Mouse (Mus musculus) stomach, embryonic 15.5 days (tissue): ENCODE results near the gene AI837181. TPM values are rescaled to one million over a fixed set of nuclear protein-coding genes. Genes with fewer than 3 reads are reported as not detected.

Source experiments
- ATAC-seq: fragments of 200-750 bp; cut with Nextera tagmentation; 2 replicates; pipeline ENCODE4 v1.8.0; 2017; ENCODE audit warnings: low read depth, moderate number of reproducible peaks, moderate TSS enrichment; ENCODE audit not compliant: insufficient read depth, low FRiP score
- H3K27ac ChIP-seq: fragments of 300-500 bp; sonication (generic); 2 replicates; pipeline ENCODE4 v1.5.1; 2015; ENCODE audit warnings: mild to moderate bottlenecking, inconsistent platforms
- H3K27me3 ChIP-seq: fragments of 300-500 bp; sonication (generic); replicated peaks from 2 replicates; pipeline ENCODE4 v1.6.1; 2015; ENCODE audit warnings: inconsistent platforms
- H3K36me3 ChIP-seq: fragments of 300-500 bp; sonication (generic); 2 replicates; pipeline ENCODE4 v1.6.1; 2015; ENCODE audit warnings: inconsistent platforms
- H3K4me1 ChIP-seq: fragments of 300-500 bp; sonication (generic); 2 replicates; pipeline ENCODE4 v1.6.1; 2015; ENCODE audit warnings: inconsistent platforms
- H3K4me2 ChIP-seq: fragments of 300-500 bp; sonication (generic); 2 replicates; pipeline ENCODE4 v1.6.1; 2015; ENCODE audit warnings: mild to moderate bottlenecking, inconsistent platforms
- H3K4me3 ChIP-seq: fragments of 300-500 bp; sonication (generic); replicated peaks from 2 replicates; pipeline ENCODE4 v1.5.1; 2015; ENCODE audit warnings: inconsistent platforms
- H3K9ac ChIP-seq: fragments of 300-500 bp; sonication (generic); 2 replicates; pipeline ENCODE4 v1.6.1; 2015; ENCODE audit warnings: inconsistent platforms
- H3K9me3 ChIP-seq: fragments of 300-500 bp; sonication (generic); 2 replicates; pipeline ENCODE4 v1.6.1; 2016; ENCODE audit warnings: inconsistent platforms
- WGBS: fragments of 180-500 bp; shearing (Covaris S2); methylation state at CpG from one replicate; pipeline ENCODE4 v1.1.7; 2015; 5-methylcytosine and 5-hydroxymethylcytosine counted together
- polyA plus RNA-seq: library from polyadenylated mRNA; unstranded; fragments of >200 nt; fragmentation: Nextera tagmentation; extraction: Ambion mirVana; gene quantifications from 2 replicates; pipeline ENCODE4 v1.2.1, GENCODE M21; 2015

AI837181 gene
- polyA plus RNA-seq, 1 experiment from 2014 or later = 49.4 TPM

DNA sequence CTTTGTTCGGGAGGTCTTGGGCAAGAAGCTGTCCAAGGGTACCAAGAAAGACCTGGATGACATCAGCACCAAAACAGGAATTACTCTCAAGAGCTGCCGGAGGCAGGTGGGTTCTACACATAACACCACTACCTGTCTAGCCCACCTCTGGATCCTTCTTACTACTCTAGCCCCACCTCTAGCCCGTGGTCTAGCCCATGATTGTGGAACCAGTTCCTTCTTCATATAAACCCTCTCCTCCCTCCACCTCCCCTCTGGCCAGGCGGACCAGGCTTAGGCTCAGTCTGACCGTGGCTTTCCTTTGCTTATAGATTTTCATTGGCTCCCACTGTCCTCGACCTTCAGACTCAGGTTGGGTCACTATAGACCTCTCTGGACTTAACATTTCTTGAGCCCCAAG lies 36.5 kb downstream of the AI837181 start:
- peaks cover 26% of the 10 kb centered on the region for H3K36me3 ChIP-seq
- peak overlapping the region; percentile 80; the same call in 1 of the 2 replicates for H3K9ac ChIP-seq
- H3K4me2 ChIP-seq = peak overlapping the region; percentile 90
- ATAC-seq = no peak
- 86% methylated on average over 6 of the region's 6 CpGs for WGBS
- no peak overlapping the region for H3K27ac ChIP-seq
- H3K9me3 ChIP-seq = no peaks in the 10 kb centered on the region
- peak overlapping the region; percentile 85 for H3K4me3 ChIP-seq
- H3K4me1 ChIP-seq = peaks cover 19% of the 10 kb centered on the region
- H3K27me3 ChIP-seq = no peaks in the 10 kb centered on the region

DNA sequence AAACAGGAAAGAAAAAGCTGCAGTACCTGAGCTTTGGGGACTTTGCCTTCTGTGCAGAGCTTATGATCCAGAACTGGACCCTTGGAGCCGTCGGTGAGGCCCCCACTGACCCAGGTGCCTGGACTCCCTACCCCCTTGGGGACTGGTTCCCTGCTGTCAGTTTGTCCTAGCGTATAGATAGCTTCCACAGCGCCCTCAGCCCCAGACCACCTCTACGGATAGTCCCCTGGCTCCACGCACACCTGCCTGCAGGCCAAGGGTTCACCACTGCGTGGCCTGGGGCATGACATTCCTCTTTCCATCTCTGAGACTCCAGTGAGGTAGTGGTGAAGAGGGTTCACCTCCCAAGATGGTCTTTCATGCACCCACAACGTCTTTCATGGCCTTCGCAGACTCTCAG lies 38.3 kb downstream of the AI837181 start:
- Histone ChIP-seq H3K27me3 (no peaks in the 10 kb centered on the region), H3K36me3 (peaks cover 34% of the 10 kb centered on the region), H3K9me3 (no peaks in the 10 kb centered on the region), H3K4me3 (no peak overlapping the region), H3K4me2 (no peak overlapping the region), H3K27ac (no peak overlapping the region), H3K9ac (no peak overlapping the region), H3K4me1 (peaks cover 14% of the 10 kb centered on the region)
- no peak for ATAC-seq
- 88% methylated on average over 9 of the region's 9 CpGs for WGBS

DNA sequence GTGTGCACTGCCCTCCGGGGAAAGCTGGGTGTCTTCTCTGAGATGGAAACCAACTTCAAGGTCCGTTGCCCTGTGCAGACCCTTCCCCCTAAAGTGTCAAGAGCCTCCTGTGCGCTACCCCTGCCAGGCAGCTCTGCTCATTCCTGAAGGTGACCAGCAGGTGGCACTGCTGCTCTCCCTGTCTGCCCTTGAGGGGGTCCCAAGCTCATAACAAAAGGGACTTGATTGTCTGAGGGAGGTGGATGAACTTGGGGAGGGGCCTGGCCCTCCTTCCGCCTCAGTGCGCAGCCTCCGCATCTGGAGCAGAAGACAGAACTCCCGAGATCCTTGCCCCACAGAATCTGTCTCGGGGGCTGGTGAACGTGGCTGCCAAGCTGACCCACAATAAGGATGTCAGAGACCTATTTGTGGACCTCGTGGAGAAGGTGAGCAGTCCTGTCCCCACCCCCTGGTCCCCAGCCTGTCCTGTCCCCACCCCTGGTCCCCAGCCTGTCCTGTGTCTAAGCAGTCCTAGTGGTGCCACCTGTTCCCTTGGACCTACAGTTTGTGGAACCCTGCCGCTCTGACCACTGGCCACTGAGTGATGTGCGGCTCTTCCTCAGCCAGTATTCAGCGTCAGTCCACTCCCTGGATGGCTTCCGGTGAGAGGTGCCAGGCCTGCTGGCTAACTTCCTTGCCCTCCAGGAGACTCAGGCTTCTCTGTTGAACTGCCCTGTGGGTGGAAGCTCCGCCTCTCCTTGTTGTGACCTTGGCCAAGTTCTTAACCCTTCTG lies 39.0 kb downstream of the AI837181 start:
- 38% methylated on average over 15 of the region's 15 CpGs for WGBS
- H3K4me1 ChIP-seq = peaks cover 11% of the 10 kb centered on the region
- peak; percentile 16; the same call in 1 of the 2 replicates for ATAC-seq
- H3K9ac ChIP-seq = 0 out of 2 replicates have a peak overlapping the region, but pooled peaks have one; percentile 2
- peak overlapping the region; percentile 28; the same call in 1 of the 2 replicates for H3K27ac ChIP-seq
- H3K36me3 ChIP-seq = peaks cover 34% of the 10 kb centered on the region
- H3K27me3 ChIP-seq = no peaks in the 10 kb centered on the region
- H3K9me3 ChIP-seq = no peaks in the 10 kb centered on the region
- peak overlapping the region; percentile 12; the same call in 1 of the 2 replicates for H3K4me3 ChIP-seq
- peak overlapping the region; percentile 35 for H3K4me2 ChIP-seq

DNA sequence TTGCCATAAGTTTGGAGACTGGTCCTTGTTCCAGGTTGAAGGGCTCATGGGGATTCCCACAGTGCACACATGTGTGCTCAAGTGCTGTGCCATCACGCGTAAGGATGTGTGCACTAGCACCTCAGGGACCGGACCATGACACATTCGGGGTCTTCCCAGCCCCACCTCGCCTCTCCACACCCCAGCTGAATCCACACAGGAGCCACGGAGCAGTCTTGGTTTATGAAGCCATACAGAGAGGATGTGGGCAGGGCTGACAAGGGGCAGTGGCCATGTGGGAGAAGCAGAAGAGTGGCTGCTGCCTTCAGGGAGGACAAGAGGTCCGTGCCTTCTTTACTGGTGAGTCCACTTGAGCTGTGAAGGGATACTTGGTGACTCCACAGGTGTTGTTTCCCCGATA lies 40.1 kb downstream of the AI837181 start:
- Histone ChIP-seq H3K4me1 (peaks cover 11% of the 10 kb centered on the region), H3K27ac (no peak overlapping the region), H3K36me3 (peaks cover 34% of the 10 kb centered on the region), H3K9ac (no peak overlapping the region), H3K27me3 (no peaks in the 10 kb centered on the region), H3K4me2 (no peak overlapping the region), H3K9me3 (no peaks in the 10 kb centered on the region), H3K4me3 (no peak overlapping the region)
- WGBS = 94% methylated on average over 8 of the region's 8 CpGs
- ATAC-seq = no peak

DNA sequence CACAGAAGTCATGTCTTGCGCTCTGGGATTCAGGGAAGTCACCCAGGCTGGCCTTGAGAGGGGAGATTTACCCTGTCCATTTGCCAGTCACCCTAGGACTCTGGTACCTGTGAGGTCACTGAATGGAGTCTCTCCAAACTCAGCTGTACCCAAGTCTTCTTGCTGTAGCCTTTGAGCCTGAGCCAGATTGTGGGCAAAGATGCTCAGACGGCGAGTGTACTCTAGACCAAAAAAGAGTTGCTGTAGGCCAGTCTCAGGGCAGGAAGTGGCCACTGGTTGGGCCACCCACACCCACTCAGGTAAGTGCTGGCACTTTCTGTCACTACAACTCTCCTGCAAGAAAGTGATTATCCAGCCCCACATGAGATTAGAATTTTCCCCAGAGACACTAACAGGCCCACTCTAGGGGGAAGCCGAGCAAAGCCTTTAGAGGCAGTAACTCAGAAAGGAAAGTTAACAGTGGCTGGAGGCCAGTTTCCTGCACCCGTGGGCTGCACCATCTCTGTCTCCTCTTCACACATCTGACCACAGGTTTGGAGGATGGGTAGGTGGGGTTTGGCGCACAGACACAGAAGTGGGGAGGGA lies 42.1 kb downstream of the AI837181 start:
- Histone ChIP-seq H3K9ac (no peak overlapping the region), H3K36me3 (peaks cover 34% of the 10 kb centered on the region), H3K4me1 (no peaks in the 10 kb centered on the region)

DNA sequence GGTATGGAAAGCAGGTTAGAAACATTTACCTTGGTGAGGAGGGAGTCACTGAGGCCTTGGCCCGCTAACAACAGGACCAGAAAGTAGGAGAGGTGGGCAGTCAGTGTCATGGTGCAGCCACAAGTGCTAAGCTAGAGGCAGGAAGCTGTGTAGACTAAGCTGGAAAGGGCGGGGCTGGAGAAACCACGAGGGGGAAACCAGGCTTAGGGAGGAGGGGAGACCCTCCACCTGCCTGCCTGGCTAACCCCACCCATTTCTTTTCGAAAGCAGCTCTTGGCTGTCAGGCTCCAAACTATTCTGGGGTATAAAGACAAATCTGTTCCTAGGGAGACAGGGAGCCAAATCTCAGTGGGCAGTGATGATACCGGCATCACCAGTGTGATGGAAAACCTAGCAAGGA lies 43.4 kb downstream of the AI837181 start, which contains the start of gene Ctsw:
Gene Ctsw (minus strand): TSS at position 134 of the 400 bp plus-strand sequence.
- Histone ChIP-seq H3K36me3 (peaks cover 24% of the 10 kb centered on the region), H3K27ac (no peak within 1 kb of the TSS), H3K4me1 (no peaks in the 10 kb centered on the region), H3K4me2 (no peak within 1 kb of the TSS), H3K9me3 (no peaks in the 10 kb centered on the region), H3K27me3 (no peaks in the 10 kb centered on the region), H3K4me3 (no peak within 1 kb of the TSS), H3K9ac (no peak within 1 kb of the TSS)
- no peak for ATAC-seq
- WGBS = 47% methylated on average over 5 of the region's 5 CpGs

More for the DNA sequence above, 42.1 kb downstream of the AI837181 start:
- H3K27ac ChIP-seq = no peak overlapping the region
- no peak overlapping the region for H3K4me3 ChIP-seq
- no peaks in the 10 kb centered on the region for H3K9me3 ChIP-seq
- no peak for ATAC-seq
- no peaks in the 10 kb centered on the region for H3K27me3 ChIP-seq
- H3K4me2 ChIP-seq = no peak overlapping the region
- 87% methylated on average over 6 of the region's 6 CpGs for WGBS

DNA sequence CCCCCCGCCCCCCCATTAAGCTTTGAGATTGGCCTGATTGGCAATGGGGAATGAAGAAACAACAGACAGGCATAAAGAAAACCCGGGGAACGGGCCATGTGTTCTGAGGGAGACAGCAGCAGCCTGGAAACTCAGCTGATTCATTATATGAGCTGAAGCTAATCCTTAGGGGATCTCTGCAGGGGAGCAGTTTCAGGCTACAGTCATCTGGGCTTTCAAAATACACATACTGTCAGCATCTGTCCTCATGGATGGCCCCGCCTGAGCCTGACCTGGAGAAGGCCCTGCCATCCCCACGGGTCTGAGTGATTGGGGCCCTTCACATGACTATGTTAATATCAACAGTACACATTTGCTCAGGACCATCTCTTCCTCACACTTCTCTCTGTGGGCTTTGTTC lies 46.9 kb downstream of the AI837181 start:
- Histone ChIP-seq H3K9me3 (no peaks in the 10 kb centered on the region), H3K27me3 (no peaks in the 10 kb centered on the region), H3K4me1 (peaks cover 23% of the 10 kb centered on the region), H3K27ac (no peak overlapping the region), H3K4me3 (no peak overlapping the region), H3K4me2 (no peak overlapping the region), H3K36me3 (peaks cover 3% of the 10 kb centered on the region), H3K9ac (no peak overlapping the region)
- ATAC-seq = no peak
- WGBS = 48% methylated on average over 5 of the region's 5 CpGs

DNA sequence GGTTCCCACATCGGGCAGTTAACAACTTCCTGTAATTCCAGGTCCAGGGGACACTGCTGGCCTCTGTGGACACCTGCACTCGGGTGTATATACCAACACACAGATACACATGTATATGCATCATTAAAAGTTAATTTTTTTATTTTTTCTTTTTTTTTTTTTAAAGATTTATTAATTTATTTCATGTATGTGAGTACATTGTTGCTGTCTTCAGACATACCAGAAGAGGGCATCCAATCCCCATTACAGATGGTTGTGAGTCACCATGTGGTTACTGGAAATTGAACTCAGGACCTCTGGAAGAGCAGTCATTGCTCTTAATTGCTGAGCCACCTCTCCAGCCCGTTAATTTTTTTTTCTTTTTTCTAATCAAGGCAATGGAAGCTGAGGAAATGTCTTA lies 47.9 kb downstream of the AI837181 start:
- Histone ChIP-seq H3K4me2 (no peak overlapping the region), H3K9me3 (no peaks in the 10 kb centered on the region), H3K4me3 (no peak overlapping the region), H3K27ac (no peak overlapping the region), H3K9ac (no peak overlapping the region), H3K4me1 (peaks cover 23% of the 10 kb centered on the region), H3K27me3 (no peaks in the 10 kb centered on the region), H3K36me3 (no peaks in the 10 kb centered on the region; the same call in 1 of the 2 replicates)
- 79% methylated on average over 3 of the region's 3 CpGs for WGBS
- ATAC-seq = no peak

DNA sequence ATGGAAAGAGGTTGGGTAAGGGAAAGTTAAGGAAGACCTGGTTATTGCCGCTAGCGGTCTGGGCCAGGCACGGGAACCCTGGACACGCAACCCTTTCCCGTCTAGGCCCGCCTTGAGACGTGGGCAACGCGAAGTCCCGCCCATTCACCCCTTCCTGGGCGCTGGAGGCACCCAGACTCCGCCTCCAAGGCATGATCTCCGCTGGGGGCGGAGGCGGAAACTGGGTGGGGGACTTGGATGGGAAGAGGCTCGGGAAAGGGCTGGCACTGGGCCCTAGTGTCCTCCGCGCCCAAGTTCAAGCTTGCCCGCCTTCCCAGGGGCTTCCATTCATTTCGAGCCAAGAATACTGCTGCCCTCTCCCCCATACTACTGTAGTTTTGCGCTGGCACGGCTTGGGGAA lies 48.8 kb downstream of the AI837181 start, which contains the start of gene Efemp2:
Gene Efemp2 (plus strand): TSS at position 235 of the 400 bp plus-strand sequence.
- Histone ChIP-seq H3K9ac (peak within 1 kb of the TSS; percentile 53), H3K4me3 (peak within 1 kb of the TSS; percentile 60), H3K36me3 (no peaks in the 10 kb centered on the region; the same call in 1 of the 2 replicates), H3K4me1 (peaks cover 23% of the 10 kb centered on the region), H3K4me2 (peak within 1 kb of the TSS; percentile 95), H3K9me3 (no peaks in the 10 kb centered on the region), H3K27ac (peak within 1 kb of the TSS; percentile 84), H3K27me3 (no peaks in the 10 kb centered on the region)
- WGBS = 2% methylated on average over 22 of the region's 22 CpGs
- ATAC-seq = peak; percentile 67

DNA sequence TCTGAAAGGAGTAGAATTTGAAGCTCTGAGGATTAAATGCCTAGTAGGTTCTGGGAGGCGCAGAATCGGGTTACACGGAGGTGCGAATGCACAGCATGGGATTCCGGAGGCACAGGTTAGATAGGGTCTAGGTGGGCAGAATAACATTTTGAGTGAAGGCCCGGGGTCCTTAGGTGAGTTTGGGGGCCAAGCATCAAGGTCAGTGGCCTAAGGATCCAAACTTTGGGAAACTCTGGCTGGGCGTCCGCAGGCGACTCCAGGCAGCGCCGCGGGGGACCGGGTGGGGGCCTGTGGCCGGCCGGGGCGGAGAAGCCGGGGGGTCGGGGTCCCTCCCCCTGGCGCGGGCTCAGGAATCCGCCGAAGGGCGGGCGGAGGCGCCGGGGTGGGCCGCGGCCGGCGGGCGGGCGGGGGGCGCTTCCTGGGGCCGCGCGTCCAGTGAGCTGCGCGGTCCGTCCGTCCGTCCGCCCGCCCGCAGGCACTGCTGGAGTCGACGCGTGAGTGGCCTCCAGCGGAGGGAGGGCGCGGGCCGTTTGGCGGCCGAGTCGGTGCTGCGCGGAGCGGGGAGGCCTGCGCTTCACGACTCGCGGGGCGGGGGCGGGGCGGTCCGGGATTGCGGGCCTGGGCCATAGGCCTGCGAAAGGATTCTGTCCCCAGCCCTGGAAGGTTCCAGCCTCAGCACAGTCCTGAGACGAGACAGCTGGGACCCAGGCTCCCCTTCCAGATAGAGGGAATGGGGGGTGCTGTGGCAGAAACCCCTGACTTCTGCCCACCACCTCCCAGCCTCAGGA lies 49.5 kb downstream of the AI837181 start:
- Histone ChIP-seq H3K9me3 (no peaks in the 10 kb centered on the region), H3K4me3 (peak overlapping the region; percentile 60), H3K36me3 (no peaks in the 10 kb centered on the region; the same call in none of the 2 replicates), H3K4me1 (peaks cover 23% of the 10 kb centered on the region), H3K27me3 (no peaks in the 10 kb centered on the region), H3K27ac (peak overlapping the region; percentile 84), H3K4me2 (peak overlapping the region; percentile 95), H3K9ac (peak overlapping the region; percentile 53)
- WGBS = under 1% methylated on average over 46 of the region's 68 CpGs
- ATAC-seq = peak; percentile 75

DNA sequence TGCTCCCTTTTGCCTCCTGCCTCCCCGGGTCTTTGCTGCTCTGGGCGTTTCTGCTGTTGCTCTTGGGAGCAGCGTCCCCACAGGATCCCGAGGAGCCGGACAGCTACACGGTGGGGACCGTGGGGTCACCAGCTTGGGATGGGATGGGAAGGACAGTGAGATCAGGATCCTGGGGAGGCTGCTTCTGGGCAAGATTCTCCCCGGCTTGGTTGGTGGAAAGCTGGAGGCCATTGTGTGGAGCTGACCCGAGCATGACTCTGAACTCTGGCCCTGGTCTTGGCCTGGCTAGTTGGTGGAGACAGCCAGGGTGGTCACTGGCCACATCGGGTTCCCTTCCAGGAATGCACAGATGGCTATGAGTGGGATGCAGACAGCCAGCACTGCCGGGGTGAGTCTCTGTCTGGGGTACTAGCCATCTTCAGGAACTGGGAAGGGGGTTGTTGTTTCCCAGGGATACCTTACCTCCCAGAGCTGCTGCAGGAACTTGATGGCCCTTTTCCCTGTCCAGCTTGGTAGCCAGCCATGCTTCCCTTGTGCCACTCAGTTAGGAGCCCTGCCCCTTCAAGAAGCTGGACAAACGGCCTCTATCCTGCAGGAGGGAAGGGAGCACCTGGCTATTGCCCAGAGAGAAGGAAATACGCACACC lies 50.2 kb downstream of the AI837181 start:
- no peaks in the 10 kb centered on the region for H3K27me3 ChIP-seq
- peaks cover 6% of the 10 kb centered on the region for H3K36me3 ChIP-seq
- 19% methylated on average over 13 of the region's 13 CpGs for whole genome bisulfite sequencing
- H3K4me1 ChIP-seq = peaks cover 23% of the 10 kb centered on the region
- peak overlapping the region; percentile 60 for H3K4me3 ChIP-seq
- ATAC-seq = no peak; the same call in 1 of the 2 replicates
- H3K9ac ChIP-seq = peak overlapping the region; percentile 53
- peak overlapping the region; percentile 95 for H3K4me2 ChIP-seq
- no peaks in the 10 kb centered on the region for H3K9me3 ChIP-seq
- peak overlapping the region; percentile 84 for H3K27ac ChIP-seq
